Mouse (Mus musculus): ENCODE measurements around the gene Pxk.

- TF ChIP-seq POLR2A (IDR thresholded peaks at IDR 0.05; ENCODE audit: insufficient read depth, low read depth, low read length) = no peak
- no peak for TF ChIP-seq CTCF (IDR thresholded peaks at IDR 0.05)
Observed at GRCm38 (mm10) chr14:8132789-8133188, 34.8 kb downstream of the Pxk start.

Measured in heart, adult 2 months (tissue).